Mouse (Mus musculus) myocyte (in vitro differentiated cells): Measurements from ENCODE around the gene Wbp2nl.

Experiments used
- MAX ChIP-seq: IDR thresholded peaks from one replicate; pipeline ENCODE4 v1.6.1; 2011; ENCODE audit warnings: low read depth, mild to moderate bottlenecking, control low read depth
- MYOG ChIP-seq, 3 experiments: IDR thresholded peaks; one replicate each; pipeline ENCODE4 v1.6.1; 2011; ENCODE audit warnings: control low read depth in 2 of 3, low read depth in 2 of 3, mild to moderate bottlenecking in 2 of 3; ENCODE audit not compliant: insufficient read length in 2 of 3, control insufficient read depth in 1 of 3, insufficient read depth in 1 of 3

- TF ChIP-seq MAX (no peak), MYOG (IDR thresholded peaks at IDR 0.05; ENCODE audit: control insufficient read depth in 1 of 3, insufficient read depth in 1 of 3, insufficient read length in 2 of 3, low read depth in 2 of 3) (no peak)
These were observed 30.6 kb upstream of the Wbp2nl start for GRCm38 (mm10) chr15:82268185-82268584.
